Mouse (Mus musculus): ENCODE measurements around the gene Ubtf.
"Not testable (repeated sequence)": the region's sequence is repeated elsewhere in the genome, so short reads cannot be mapped to it uniquely, and the experiment has no call there.

The Ubtf gene

GRCm38 (mm10) chr11:102319410-102319792, at the start of gene Ubtf:
Ubtf (minus strand) TSS chr11:102319742.
- peak; percentile 89 to 96 for DNase-seq (ENCODE audit: inconsistent age in 2 of 2, low spot score in 1 of 2)

- no peak for DNase-seq (ENCODE audit: inconsistent age in 2 of 2, low spot score in 1 of 2)
Observed at GRCm38 (mm10) chr11:102369263-102369662, 49.7 kb upstream of the Ubtf start.

- no peak for DNase-seq (ENCODE audit: inconsistent age in 2 of 2, low spot score in 1 of 2)
Observed at GRCm38 (mm10) chr11:102368347-102368746, 48.8 kb upstream of the Ubtf start.

GRCm38 (mm10) chr11:102367504-102368280, 48.1 kb upstream of the Ubtf start:
- DNase-seq (ENCODE audit: inconsistent age in 2 of 2, low spot score in 1 of 2) = no peak

GRCm38 (mm10) chr11:102366103-102366502, 46.6 kb upstream of the Ubtf start, which contains the start of gene Slc4a1:
Slc4a1 (minus strand) TSS chr11:102366203.
- DNase-seq (ENCODE audit: inconsistent age in 2 of 2, low spot score in 1 of 2) = not testable (repeated sequence)

- DNase-seq (ENCODE audit: inconsistent age in 2 of 2, low spot score in 1 of 2) = no peak
Observed at GRCm38 (mm10) chr11:102365699-102366098, 46.2 kb upstream of the Ubtf start.

GRCm38 (mm10) chr11:102364570-102365371, 45.2 kb upstream of the Ubtf start:
- DNase-seq (ENCODE audit: inconsistent age in 2 of 2, low spot score in 1 of 2) = no peak

- DNase-seq (ENCODE audit: inconsistent age in 2 of 2, low spot score in 1 of 2) = no peak
Observed at GRCm38 (mm10) chr11:102363623-102364022, 44.1 kb upstream of the Ubtf start.

GRCm38 (mm10) chr11:102361776-102362495, 42.4 kb upstream of the Ubtf start:
- no peak for DNase-seq (ENCODE audit: inconsistent age in 2 of 2, low spot score in 1 of 2)

- no peak for DNase-seq (ENCODE audit: inconsistent age in 2 of 2, low spot score in 1 of 2)
Observed at GRCm38 (mm10) chr11:102358365-102358764, 38.8 kb upstream of the Ubtf start.

GRCm38 (mm10) chr11:102356636-102357350, 37.3 kb upstream of the Ubtf start:
- no peak for DNase-seq (ENCODE audit: inconsistent age in 2 of 2, low spot score in 1 of 2)

- no peak for DNase-seq (ENCODE audit: inconsistent age in 2 of 2, low spot score in 1 of 2)
Observed at GRCm38 (mm10) chr11:102356190-102356589, 36.6 kb upstream of the Ubtf start.

GRCm38 (mm10) chr11:102355501-102355900, 36.0 kb upstream of the Ubtf start:
- no peak for DNase-seq (ENCODE audit: inconsistent age in 2 of 2, low spot score in 1 of 2)

- DNase-seq (ENCODE audit: inconsistent age in 2 of 2, low spot score in 1 of 2) = no peak
Observed at GRCm38 (mm10) chr11:102353021-102353431, 33.5 kb upstream of the Ubtf start.

GRCm38 (mm10) chr11:102352378-102352777, 32.8 kb upstream of the Ubtf start:
- no peak for DNase-seq (ENCODE audit: inconsistent age in 2 of 2, low spot score in 1 of 2)

GRCm38 (mm10) chr11:102350981-102351523, 31.5 kb upstream of the Ubtf start:
- no peak for DNase-seq (ENCODE audit: inconsistent age in 2 of 2, low spot score in 1 of 2)

- no peak for DNase-seq (ENCODE audit: inconsistent age in 2 of 2, low spot score in 1 of 2)
Observed at GRCm38 (mm10) chr11:102350416-102350815, 30.9 kb upstream of the Ubtf start.

- DNase-seq (ENCODE audit: inconsistent age in 2 of 2, low spot score in 1 of 2) = no peak
Observed at GRCm38 (mm10) chr11:102349189-102349954, 29.8 kb upstream of the Ubtf start.

- DNase-seq (ENCODE audit: inconsistent age in 2 of 2, low spot score in 1 of 2) = no peak
Observed at GRCm38 (mm10) chr11:102348771-102349170, 29.2 kb upstream of the Ubtf start.

- no peak for DNase-seq (ENCODE audit: inconsistent age in 2 of 2, low spot score in 1 of 2)
Observed at GRCm38 (mm10) chr11:102348101-102348585, 28.6 kb upstream of the Ubtf start.

All from adrenal gland, adult (tissue).